Mouse (Mus musculus): ENCODE data around the gene Il1b. TPM values are rescaled to one million over a fixed set of nuclear protein-coding genes. Genes with fewer than 3 reads are reported as not detected.

Gene Il1b
- polyA plus RNA-seq, 1 experiment from 2014 or later = 0.18 TPM

DNA sequence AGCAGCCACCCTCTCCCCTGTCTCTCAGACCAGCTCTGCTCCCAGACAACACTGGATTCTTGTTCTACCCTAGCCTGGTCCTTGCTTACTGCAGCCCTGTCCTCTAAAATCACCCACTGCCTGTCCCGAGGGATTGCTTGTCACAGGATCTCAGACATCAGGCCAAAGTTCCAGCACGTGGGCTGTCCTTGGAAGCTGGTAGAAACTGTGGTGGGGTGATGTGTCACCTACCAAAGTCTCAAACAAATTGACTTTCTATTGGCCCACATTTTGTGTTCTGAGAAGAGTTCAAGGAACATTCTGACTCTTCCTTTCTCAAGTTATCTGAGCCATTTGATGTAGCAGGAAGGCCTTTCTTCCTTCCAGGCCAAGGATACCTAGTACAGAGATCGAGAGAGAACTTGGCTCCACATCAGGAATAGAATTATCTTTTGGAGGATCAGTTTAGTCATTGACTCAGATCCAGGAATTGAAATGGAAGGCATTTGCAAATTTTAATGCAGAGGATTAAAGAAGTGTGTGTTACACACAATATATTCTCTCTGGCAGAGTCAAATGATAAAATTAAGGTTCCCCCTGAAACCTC is 9.9 kb downstream of the Il1b start:
- Histone ChIP-seq H3K27ac (ENCODE audit: low read depth) (no peak overlapping the region), H3K9me3 (ENCODE audit: control insufficient read depth, low read length) (no peaks in the 10 kb centered on the region), H3K4me1 (replicated peaks; ENCODE audit: control insufficient read depth, insufficient read depth, low read length) (no peaks in the 10 kb centered on the region), H3K4me3 (ENCODE audit: low read depth, low read length) (no peak overlapping the region), H3K9ac (ENCODE audit: low read length) (no peak overlapping the region), H3K36me3 (ENCODE audit: control insufficient read depth, insufficient read depth, low read length) (no peaks in the 10 kb centered on the region), H3K4me2 (ENCODE audit: low read length) (no peak overlapping the region), H3K27me3 (replicated peaks; ENCODE audit: control insufficient read depth, insufficient read depth, low read length) (no peaks in the 10 kb centered on the region)
- no peak for ATAC-seq (replicated peaks; ENCODE audit: low FRiP score, low TSS enrichment, low read depth)
- 77% methylated on average over 3 of the region's 3 CpGs for WGBS
- no peak for DNase-seq (ENCODE audit: low spot score)

DNA sequence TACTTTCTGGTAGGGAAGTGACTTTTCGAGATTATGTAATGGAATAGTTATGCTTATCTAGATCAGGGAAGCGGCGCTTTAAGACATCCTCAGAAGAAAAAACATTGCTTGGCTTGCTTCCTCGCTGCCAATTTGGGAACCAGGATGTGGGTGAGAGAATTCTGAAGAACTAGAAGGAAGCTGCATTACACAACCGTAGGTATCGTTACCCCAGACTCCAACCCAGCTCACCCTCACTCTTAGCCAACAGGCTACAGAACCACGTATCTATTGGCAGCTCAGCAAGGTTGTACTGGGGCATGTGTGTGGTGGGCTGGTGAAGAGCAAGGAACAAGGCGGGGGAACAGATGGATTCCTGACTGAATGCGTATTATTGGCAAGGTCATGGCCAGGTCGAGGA is 10.7 kb downstream of the Il1b start:
- Histone ChIP-seq H3K4me3 (ENCODE audit: low read depth, low read length) (no peak overlapping the region), H3K9me3 (ENCODE audit: control insufficient read depth, low read length) (no peaks in the 10 kb centered on the region), H3K27me3 (replicated peaks; ENCODE audit: control insufficient read depth, insufficient read depth, low read length) (no peaks in the 10 kb centered on the region)

DNA sequence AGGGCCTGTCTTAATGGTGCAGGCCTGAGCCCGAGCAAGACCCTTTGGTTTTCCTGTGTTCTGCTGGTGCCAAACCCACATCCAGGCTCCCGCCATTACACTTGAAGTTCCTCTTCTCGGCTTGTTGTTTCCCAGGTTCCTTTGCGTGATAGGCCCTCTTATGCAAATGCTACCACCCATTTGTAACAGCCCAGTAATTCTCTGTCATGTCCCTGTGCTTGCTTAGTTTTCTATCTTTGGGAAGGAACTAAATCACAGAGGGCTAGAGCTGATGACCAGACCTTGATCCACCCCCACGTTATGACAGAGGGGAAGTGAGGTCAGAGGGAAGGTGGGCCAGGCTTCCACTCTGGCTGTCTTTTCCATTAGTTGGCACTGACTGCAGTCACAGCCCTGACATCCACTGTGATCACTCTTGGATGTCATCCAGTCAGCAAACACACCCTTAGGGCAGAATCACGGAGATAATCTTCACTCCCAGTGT is 32.8 kb downstream of the Il1b start:
- Histone ChIP-seq H3K36me3 (ENCODE audit: control insufficient read depth, insufficient read depth, low read length) (no peaks in the 10 kb centered on the region), H3K27me3 (replicated peaks; ENCODE audit: control insufficient read depth, insufficient read depth, low read length) (no peaks in the 10 kb centered on the region), H3K4me3 (ENCODE audit: low read depth, low read length) (no peak overlapping the region), H3K9ac (ENCODE audit: low read length) (no peak overlapping the region), H3K4me1 (replicated peaks; ENCODE audit: control insufficient read depth, insufficient read depth, low read length) (no peaks in the 10 kb centered on the region), H3K4me2 (ENCODE audit: low read length) (no peak overlapping the region), H3K9me3 (ENCODE audit: control insufficient read depth, low read length) (peaks cover 4% of the 10 kb centered on the region; the same call in 1 of the 2 replicates), H3K27ac (ENCODE audit: low read depth) (no peak overlapping the region)
- ATAC-seq (replicated peaks; ENCODE audit: low FRiP score, low TSS enrichment, low read depth) (no peak), DNase-seq (ENCODE audit: low spot score) (no peak)
- 78% methylated on average over 6 of the region's 6 CpGs for WGBS

More for the DNA sequence above, 10.7 kb downstream of the Il1b start:
- ATAC-seq (replicated peaks; ENCODE audit: low FRiP score, low TSS enrichment, low read depth) (no peak), DNase-seq (ENCODE audit: low spot score) (no peak)
- H3K4me1 ChIP-seq (replicated peaks; ENCODE audit: control insufficient read depth, insufficient read depth, low read length) = no peaks in the 10 kb centered on the region
- no peak overlapping the region for H3K9ac ChIP-seq (ENCODE audit: low read length)
- H3K27ac ChIP-seq (ENCODE audit: low read depth) = no peak overlapping the region
- H3K36me3 ChIP-seq (ENCODE audit: control insufficient read depth, insufficient read depth, low read length) = no peaks in the 10 kb centered on the region
- H3K4me2 ChIP-seq (ENCODE audit: low read length) = no peak overlapping the region
- whole genome bisulfite sequencing = 85% methylated on average over 10 of the region's 10 CpGs

DNA sequence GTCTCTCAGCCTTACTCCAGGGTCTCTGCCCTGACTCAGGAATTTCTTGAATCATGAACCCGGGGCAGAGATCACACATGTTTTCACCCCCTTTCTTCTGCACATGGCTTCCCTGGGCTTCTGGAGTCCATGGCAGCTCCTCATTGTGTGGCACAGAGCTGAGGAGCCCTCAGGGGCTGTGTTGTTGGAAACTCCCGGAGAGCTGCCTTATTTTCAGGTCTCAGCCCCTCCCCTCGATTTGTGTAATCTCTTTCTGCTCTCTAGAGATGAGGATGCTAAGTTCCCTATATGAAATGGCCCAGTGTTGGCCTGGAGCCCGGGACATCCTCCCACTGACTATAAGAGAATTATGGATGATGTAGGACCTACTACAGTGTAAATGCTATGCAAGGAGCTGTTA is 37.5 kb downstream of the Il1b start:
- H3K27ac ChIP-seq (ENCODE audit: low read depth) = no peak overlapping the region
- H3K9ac ChIP-seq (ENCODE audit: low read length) = no peak overlapping the region
- 54% methylated on average over 4 of the region's 4 CpGs for WGBS
- no peaks in the 10 kb centered on the region for H3K27me3 ChIP-seq (replicated peaks; ENCODE audit: control insufficient read depth, insufficient read depth, low read length)
- H3K36me3 ChIP-seq (ENCODE audit: control insufficient read depth, insufficient read depth, low read length) = no peaks in the 10 kb centered on the region
- ATAC-seq (replicated peaks; ENCODE audit: low FRiP score, low TSS enrichment, low read depth) (no peak), DNase-seq (ENCODE audit: low spot score) (peak; percentile 52)
- H3K9me3 ChIP-seq (ENCODE audit: control insufficient read depth, low read length) = no peaks in the 10 kb centered on the region
- no peaks in the 10 kb centered on the region for H3K4me1 ChIP-seq (replicated peaks; ENCODE audit: control insufficient read depth, insufficient read depth, low read length)
- H3K4me2 ChIP-seq (ENCODE audit: low read length) = no peak overlapping the region
- no peak overlapping the region for H3K4me3 ChIP-seq (ENCODE audit: low read depth, low read length)

DNA sequence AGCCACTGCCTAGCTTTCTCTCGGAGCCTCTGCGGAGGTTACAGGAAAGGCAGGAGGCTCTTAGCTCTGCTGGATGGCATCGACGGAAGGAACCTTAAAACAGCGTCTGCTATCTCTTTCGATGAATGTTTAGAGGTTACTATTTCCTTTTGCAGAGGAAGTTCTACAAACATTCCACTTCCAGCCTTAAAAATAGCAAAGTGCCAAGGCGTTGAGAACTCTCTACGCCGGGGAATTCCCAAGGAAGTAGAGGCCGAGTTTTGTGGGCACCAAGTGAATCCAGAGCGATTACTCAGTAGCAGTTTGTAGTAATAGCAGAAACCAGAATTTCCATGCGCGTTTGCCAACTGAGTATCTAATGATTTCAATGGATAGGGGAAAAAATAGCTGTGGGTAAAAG is 40.4 kb downstream of the Il1b start:
- no peak for ATAC-seq (replicated peaks; ENCODE audit: low FRiP score, low TSS enrichment, low read depth)
- H3K27ac ChIP-seq (ENCODE audit: low read depth) = no peak overlapping the region
- H3K27me3 ChIP-seq (replicated peaks; ENCODE audit: control insufficient read depth, insufficient read depth, low read length) = no peaks in the 10 kb centered on the region
- no peak overlapping the region for H3K9ac ChIP-seq (ENCODE audit: low read length)
- no peak for DNase-seq (ENCODE audit: low spot score)
- peaks cover 3% of the 10 kb centered on the region; the same call in 1 of the 2 replicates for H3K9me3 ChIP-seq (ENCODE audit: control insufficient read depth, low read length)
- 77% methylated on average over 13 of the region's 13 CpGs for WGBS
- no peak overlapping the region for H3K4me2 ChIP-seq (ENCODE audit: low read length)
- H3K4me1 ChIP-seq (replicated peaks; ENCODE audit: control insufficient read depth, insufficient read depth, low read length) = no peaks in the 10 kb centered on the region
- no peak overlapping the region for H3K4me3 ChIP-seq (ENCODE audit: low read depth, low read length)
- no peaks in the 10 kb centered on the region for H3K36me3 ChIP-seq (ENCODE audit: control insufficient read depth, insufficient read depth, low read length)

DNA sequence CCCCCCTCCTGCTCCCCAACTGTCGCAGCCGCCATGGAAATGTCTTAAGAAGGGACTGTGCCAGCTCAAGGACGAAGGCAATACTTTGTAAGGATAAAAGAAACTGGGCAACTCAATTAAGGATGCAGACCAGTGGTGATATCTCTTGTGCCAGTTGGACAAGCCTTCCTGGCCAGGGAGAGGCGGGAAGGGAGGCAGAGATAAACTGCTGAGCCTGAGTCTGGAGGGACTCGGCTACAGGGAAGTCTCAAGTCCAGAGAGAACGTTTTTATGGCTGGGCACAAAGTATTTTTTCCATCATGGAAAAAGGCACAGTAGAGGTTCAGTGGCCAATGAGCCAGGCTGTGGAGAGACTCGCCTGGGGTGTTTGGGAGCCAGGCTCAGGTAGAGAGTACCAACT is 40.9 kb downstream of the Il1b start:
- H3K27ac ChIP-seq (ENCODE audit: low read depth) = no peak overlapping the region
- WGBS = 68% methylated on average over 7 of the region's 7 CpGs
- H3K36me3 ChIP-seq (ENCODE audit: control insufficient read depth, insufficient read depth, low read length) = no peaks in the 10 kb centered on the region

DNA sequence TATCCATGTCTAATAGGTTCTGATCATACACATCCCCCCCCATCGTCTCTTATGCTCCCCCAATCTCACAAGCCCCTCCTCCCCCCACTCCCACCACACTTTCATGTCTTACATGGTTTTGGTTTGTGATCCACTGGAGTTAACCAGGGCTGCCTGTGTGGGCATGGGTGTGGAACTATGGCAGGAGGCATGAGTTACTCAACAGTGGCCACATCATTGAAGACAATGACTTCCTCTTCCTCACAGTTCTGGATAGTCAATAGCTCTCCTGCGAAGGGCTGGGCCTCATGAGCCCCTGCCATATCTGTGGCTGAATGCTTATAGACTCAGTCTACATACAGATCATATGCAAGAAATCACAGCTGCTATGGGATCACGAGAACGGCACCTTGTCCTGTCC is 42.7 kb downstream of the Il1b start:
- ATAC-seq (replicated peaks; ENCODE audit: low FRiP score, low TSS enrichment, low read depth) (no peak), DNase-seq (ENCODE audit: low spot score) (no peak)
- no peaks in the 10 kb centered on the region for H3K36me3 ChIP-seq (ENCODE audit: control insufficient read depth, insufficient read depth, low read length)
- H3K4me1 ChIP-seq (replicated peaks; ENCODE audit: control insufficient read depth, insufficient read depth, low read length) = no peaks in the 10 kb centered on the region
- H3K4me2 ChIP-seq (ENCODE audit: low read length) = no peak overlapping the region
- no peak overlapping the region for H3K4me3 ChIP-seq (ENCODE audit: low read depth, low read length)
- 81% methylated on average over 4 of the region's 4 CpGs for WGBS
- no peaks in the 10 kb centered on the region for H3K27me3 ChIP-seq (replicated peaks; ENCODE audit: control insufficient read depth, insufficient read depth, low read length)
- H3K9ac ChIP-seq (ENCODE audit: low read length) = no peak overlapping the region
- H3K9me3 ChIP-seq (ENCODE audit: control insufficient read depth, low read length) = peaks cover 3% of the 10 kb centered on the region; the same call in 1 of the 2 replicates
- no peak overlapping the region for H3K27ac ChIP-seq (ENCODE audit: low read depth)

More for the DNA sequence above, 40.9 kb downstream of the Il1b start:
- H3K4me3 ChIP-seq (ENCODE audit: low read depth, low read length) = no peak overlapping the region
- H3K9ac ChIP-seq (ENCODE audit: low read length) = no peak overlapping the region
- ATAC-seq (replicated peaks; ENCODE audit: low FRiP score, low TSS enrichment, low read depth) = no peak
- peaks cover 3% of the 10 kb centered on the region; the same call in 1 of the 2 replicates for H3K9me3 ChIP-seq (ENCODE audit: control insufficient read depth, low read length)
- H3K27me3 ChIP-seq (replicated peaks; ENCODE audit: control insufficient read depth, insufficient read depth, low read length) = no peaks in the 10 kb centered on the region
- no peak for DNase-seq (ENCODE audit: low spot score)
- H3K4me2 ChIP-seq (ENCODE audit: low read length) = no peak overlapping the region
- no peaks in the 10 kb centered on the region for H3K4me1 ChIP-seq (replicated peaks; ENCODE audit: control insufficient read depth, insufficient read depth, low read length)

DNA sequence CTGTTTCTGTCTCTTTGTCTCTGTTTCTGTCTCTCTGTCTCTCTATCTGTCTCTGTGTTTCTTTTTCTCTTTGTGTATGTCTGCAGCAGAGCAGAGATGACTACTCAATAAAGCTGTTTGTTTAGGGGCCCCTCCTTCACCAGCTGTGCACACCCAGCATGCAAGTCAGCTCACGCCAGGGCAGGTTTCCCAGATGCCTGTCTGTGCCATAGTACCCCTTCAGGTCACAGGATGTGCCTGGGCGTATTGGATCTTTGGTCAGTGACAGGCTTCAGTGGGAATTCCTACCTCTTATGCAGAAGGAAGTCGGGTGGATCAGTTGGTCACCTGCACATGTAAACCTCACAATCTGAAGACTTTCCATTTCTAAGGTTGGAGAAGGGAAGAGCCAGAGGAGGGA is 46.7 kb downstream of the Il1b start:
- WGBS = 84% methylated on average over 3 of the region's 3 CpGs

DNA sequence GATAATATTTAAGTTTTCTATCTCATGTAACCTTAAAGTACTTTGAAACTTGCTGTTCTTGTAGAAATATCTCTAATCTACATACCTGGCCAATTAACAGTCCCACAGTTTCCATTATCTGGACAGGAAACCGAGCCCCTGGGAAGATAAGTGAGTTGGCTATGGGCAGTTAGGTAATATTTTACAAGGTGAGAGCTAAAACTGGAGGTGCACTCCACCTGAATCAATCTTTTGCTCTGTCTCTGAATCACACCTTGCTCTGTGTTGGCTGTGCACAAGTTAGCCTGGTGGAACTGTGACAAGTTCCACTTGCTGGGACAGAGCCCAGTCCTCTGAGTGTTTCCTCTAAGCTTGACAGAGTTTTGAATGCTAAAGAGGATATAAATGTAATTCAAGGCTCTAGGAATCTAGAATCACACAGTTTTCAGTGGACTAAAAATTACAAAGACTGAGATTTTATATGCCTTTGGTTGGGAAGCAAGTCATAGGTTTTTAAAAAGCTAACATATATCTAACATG is 48.8 kb downstream of the Il1b start:
- H3K4me2 ChIP-seq (ENCODE audit: low read length) = no peak overlapping the region
- no peaks in the 10 kb centered on the region for H3K36me3 ChIP-seq (ENCODE audit: control insufficient read depth, insufficient read depth, low read length)
- no peaks in the 10 kb centered on the region for H3K27me3 ChIP-seq (replicated peaks; ENCODE audit: control insufficient read depth, insufficient read depth, low read length)
- DNase-seq (ENCODE audit: low spot score) (no peak), ATAC-seq (replicated peaks; ENCODE audit: low FRiP score, low TSS enrichment, low read depth) (no peak)
- H3K27ac ChIP-seq (ENCODE audit: low read depth) = no peak overlapping the region
- no peak overlapping the region for H3K4me3 ChIP-seq (ENCODE audit: low read depth, low read length)
- H3K9ac ChIP-seq (ENCODE audit: low read length) = no peak overlapping the region
- WGBS = 46% methylated on average over 1 of the region's 1 CpGs
- no peaks in the 10 kb centered on the region for H3K4me1 ChIP-seq (replicated peaks; ENCODE audit: control insufficient read depth, insufficient read depth, low read length)
- peaks cover 3% of the 10 kb centered on the region; the same call in 1 of the 2 replicates for H3K9me3 ChIP-seq (ENCODE audit: control insufficient read depth, low read length)

More for the DNA sequence above, 46.7 kb downstream of the Il1b start:
- Histone ChIP-seq H3K36me3 (ENCODE audit: control insufficient read depth, insufficient read depth, low read length) (no peaks in the 10 kb centered on the region), H3K27ac (ENCODE audit: low read depth) (no peak overlapping the region), H3K4me2 (ENCODE audit: low read length) (no peak overlapping the region), H3K4me3 (ENCODE audit: low read depth, low read length) (no peak overlapping the region), H3K27me3 (replicated peaks; ENCODE audit: control insufficient read depth, insufficient read depth, low read length) (no peaks in the 10 kb centered on the region), H3K9ac (ENCODE audit: low read length) (no peak overlapping the region), H3K4me1 (replicated peaks; ENCODE audit: control insufficient read depth, insufficient read depth, low read length) (no peaks in the 10 kb centered on the region), H3K9me3 (ENCODE audit: control insufficient read depth, low read length) (peaks cover 3% of the 10 kb centered on the region; the same call in 1 of the 2 replicates)
- ATAC-seq (replicated peaks; ENCODE audit: low FRiP score, low TSS enrichment, low read depth) = no peak
- no peak for DNase-seq (ENCODE audit: low spot score)
